In genomic region chr7:48138248-48138702, GRCm38 (mm10) we compare ENCODE assay signal across 9 mouse cellular contexts. TPM values are rescaled to one million over a fixed set of nuclear protein-coding genes. Genes with fewer than 3 reads are reported as not detected.
DNase-seq lines count a peak whose midpoint lies in the region; ATAC-seq and TF ChIP-seq lines count a peak whose summit lies in the region.
"Had no signal": no experiment of that assay in that cellular context is flagged by ENCODE, and none has a peak within 500 bp of the region (broad histone marks: within the 10 kb centered on the region; RNA-seq: fewer than 3 reads in every experiment).

No protein-coding gene starts in this region.

- H3K4me2 ChIP-seq in lung, embryonic 16.5 days (ENCODE audit: low read depth, low read length) = peak overlapping the region; percentile 76

- H3K4me1 ChIP-seq in kidney, adult 2 months (ENCODE audit: control insufficient read depth, insufficient read depth, low read length) = no peaks in the 10 kb centered on the region
- peaks cover 3% of the 10 kb centered on the region; the same call in 1 of the 2 replicates for H3K4me1 ChIP-seq in lung, embryonic 16.5 days (replicated peaks; ENCODE audit: control insufficient read depth, insufficient read depth, low read length)

- DNase-seq in cerebellum, postnatal 10 days = peak; percentile 0 to 23
- no peak for DNase-seq in cerebellum, postnatal 4 days (ENCODE audit: low spot score in 2 of 2)
- DNase-seq in brain, adult 2 months (ENCODE audit: low read depth, low spot score) = peak; percentile 72
- peak; percentile 18 to 25 for DNase-seq in heart, adult 18-20 months
- DNase-seq in kidney, adult 2 months = peak; percentile 9
- DNase-seq in ovary, postnatal 10 days (ENCODE audit: low spot score) = peak; percentile 7
- no peak for DNase-seq in gastrocnemius, adult 8-10 months (ENCODE audit: low spot score in 2 of 2)

- H3K9ac ChIP-seq in lung, embryonic 16.5 days (ENCODE audit: low read length) = peak overlapping the region; percentile 69

- 0 out of 2 replicates have a peak, but pooled peaks have one; percentile 26 for TF ChIP-seq CTCF in kidney, adult 2 months (conservative IDR thresholded peaks at IDR 0.05; ENCODE audit: insufficient read depth, insufficient read length, low read depth, low read length)

- TF ChIP-seq POLR2A in kidney, adult 2 months (IDR thresholded peaks at IDR 0.05; ENCODE audit: low read depth, low read length) = no peak

- H3K9me3 ChIP-seq in lung, embryonic 16.5 days (ENCODE audit: control insufficient read depth, low read length) = no peaks in the 10 kb centered on the region; the same call in 1 of the 2 replicates

- H3K36me3 ChIP-seq in kidney, adult 2 months (ENCODE audit: control insufficient read depth, insufficient read depth, low read length) = no peaks in the 10 kb centered on the region
- no peaks in the 10 kb centered on the region for H3K36me3 ChIP-seq in lung, embryonic 16.5 days (ENCODE audit: control insufficient read depth, insufficient read depth, low read length)

- H3K27ac ChIP-seq in kidney, adult 2 months (ENCODE audit: insufficient read depth, low read depth, low read length) = no peak overlapping the region
- H3K27ac ChIP-seq in lung, embryonic 16.5 days (ENCODE audit: low read length) = peak overlapping the region; percentile 48

- peak overlapping the region; percentile 63 for H3K4me3 ChIP-seq in kidney, adult 2 months (ENCODE audit: insufficient read depth, low read depth, low read length)
- H3K4me3 ChIP-seq in lung, embryonic 16.5 days (ENCODE audit: low read length) = peak overlapping the region; percentile 56

- peak; percentile 79 for ATAC-seq in lung, embryonic 16.5 days (ENCODE audit: low read depth)

- no peaks in the 10 kb centered on the region for H3K27me3 ChIP-seq in kidney, adult 2 months (replicated peaks; ENCODE audit: control insufficient read depth, insufficient read depth, low read length)
- H3K27me3 ChIP-seq in lung, embryonic 16.5 days (ENCODE audit: control insufficient read depth, insufficient read depth, low read depth, low read length) = no peaks in the 10 kb centered on the region

- WGBS in kidney, adult 2 months = 1% methylated on average over 17 of the region's 17 CpGs
- 1% methylated on average over 17 of the region's 17 CpGs for WGBS in lung, embryonic 16.5 days

RNA-seq across cellular contexts. Expression of gene Mrgprb5, which starts 30.5 kb away (rescaled TPM):
- total RNA-seq in heart, adult 18-20 months (2021) = not detected
- not detected in 2 replicates for polyA plus RNA-seq in kidney, adult 2 months (2012; rRNA removed)
- not detected in 2 replicates for polyA plus RNA-seq in lung, embryonic 16.5 days (2015; fragmentation: Nextera tagmentation; extraction: Ambion mirVana)
- total RNA-seq in gastrocnemius, adult 8-10 months (2022) = not detected
- total RNA-seq: layer of hippocampus, adult 18-20 months had no signal

Comparison
In these comparisons a context has a peak if more than half of its experiments do, and no peak if none do; other contexts are left out.
1. DNase-seq: peak in cerebellum, postnatal 10 days (2 of 2), brain, adult 2 months (single experiment), heart, adult 18-20 months (2 of 2), kidney, adult 2 months (single experiment) and ovary, postnatal 10 days (single experiment); none in cerebellum, postnatal 4 days (0 of 2) and gastrocnemius, adult 8-10 months (0 of 2).